In the genomic region with DNA sequence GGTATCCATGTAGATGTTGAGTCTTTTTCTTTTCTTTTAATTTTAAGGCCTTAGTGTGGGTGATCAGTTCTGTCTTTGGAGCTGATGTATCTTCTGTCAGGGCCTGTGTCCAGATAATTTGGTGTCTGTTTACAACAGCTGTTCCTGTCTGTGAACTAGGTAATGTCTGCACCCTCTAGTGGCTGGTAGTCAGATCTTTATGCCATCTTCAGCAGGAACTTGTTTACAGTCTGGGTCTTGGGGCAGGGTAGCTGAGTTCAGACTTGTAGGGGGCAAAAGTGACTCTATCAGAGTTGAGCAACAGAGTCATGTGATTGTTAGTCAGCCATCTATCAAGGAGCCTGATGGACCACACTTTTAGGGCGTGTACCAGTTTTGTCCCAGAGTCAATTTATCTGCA, we compare ENCODE assay signal across 27 mouse cellular contexts. TPM values are rescaled to one million over a fixed set of nuclear protein-coding genes. Genes with fewer than 3 reads are reported as not detected.
DNase-seq lines count a peak whose midpoint lies in the region; ATAC-seq and TF ChIP-seq lines count a peak whose summit lies in the region.
"Not testable (repeated sequence)": the region's sequence is repeated elsewhere in the genome, so short reads cannot be mapped to it uniquely, and the experiment has no call there.
"Had no signal": no experiment of that assay in that cellular context is flagged by ENCODE, and none has a peak within 500 bp of the region (broad histone marks: within the 10 kb centered on the region; RNA-seq: fewer than 3 reads in every experiment).

No protein-coding gene starts in this region.

- TF ChIP-seq EP300 in lung, postnatal 0 days (IDR thresholded peaks at IDR 0.05): not testable (repeated sequence)

- not testable (repeated sequence) for TF ChIP-seq CTCF in kidney, postnatal 0 days (IDR thresholded peaks at IDR 0.05; ENCODE audit: low read depth); lung, postnatal 0 days (IDR thresholded peaks at IDR 0.05)

- H3K9ac ChIP-seq in embryonic facial prominence, embryonic 11.5 days (replicated peaks; ENCODE audit: low read length); intestine, embryonic 15.5 days; kidney, embryonic 14.5 days (ENCODE audit: low read depth, low read length); kidney, postnatal 0 days (ENCODE audit: low read depth, low read length); lung, postnatal 0 days (replicated peaks; ENCODE audit: low read depth); midbrain, embryonic 11.5 days (ENCODE audit: low read length): not testable (repeated sequence)

- not testable (repeated sequence) for H3K4me3 ChIP-seq in embryonic facial prominence, embryonic 11.5 days (ENCODE audit: low read depth, low read length); intestine, embryonic 15.5 days (replicated peaks); kidney, embryonic 14.5 days (ENCODE audit: low read length); kidney, postnatal 0 days (replicated peaks; ENCODE audit: low read depth, low read length); lung, postnatal 0 days (ENCODE audit: low read depth, low read length); midbrain, embryonic 11.5 days (ENCODE audit: low read depth, low read length)

- H3K4me1 ChIP-seq in embryonic facial prominence, embryonic 11.5 days (ENCODE audit: control insufficient read depth, insufficient read depth, low read length); intestine, embryonic 15.5 days (replicated peaks); kidney, embryonic 14.5 days (ENCODE audit: control insufficient read depth, insufficient read depth, low read length); kidney, postnatal 0 days (replicated peaks; ENCODE audit: insufficient read depth, low read length); lung, postnatal 0 days (ENCODE audit: insufficient read depth, low read depth, low read length); midbrain, embryonic 11.5 days (ENCODE audit: control insufficient read depth, insufficient read depth, low read length): not testable (repeated sequence)

- H3K27ac ChIP-seq in embryonic facial prominence, embryonic 11.5 days (replicated peaks; ENCODE audit: low read depth, low read length); intestine, embryonic 15.5 days; kidney, embryonic 14.5 days (ENCODE audit: low read depth, low read length); kidney, postnatal 0 days; lung, postnatal 0 days (ENCODE audit: low read length); midbrain, embryonic 11.5 days (ENCODE audit: low read depth, low read length): not testable (repeated sequence)

- not testable (repeated sequence) for DNase-seq in embryonic facial prominence, embryonic 11.5 days (ENCODE audit: low spot score); kidney, postnatal 0 days (ENCODE audit: low spot score); lung, postnatal 0 days (ENCODE audit: low spot score); midbrain, embryonic 11.5 days (ENCODE audit: low spot score, missing footprints)

- not testable (repeated sequence) for H3K9me3 ChIP-seq in embryonic facial prominence, embryonic 11.5 days (replicated peaks; ENCODE audit: control insufficient read depth, low read length); intestine, embryonic 15.5 days; kidney, embryonic 14.5 days (ENCODE audit: control insufficient read depth, low read length); kidney, postnatal 0 days (replicated peaks; ENCODE audit: low read length); lung, postnatal 0 days (ENCODE audit: low read length); midbrain, embryonic 11.5 days (ENCODE audit: control insufficient read depth, low read length)

- not testable (repeated sequence) for H3K36me3 ChIP-seq in embryonic facial prominence, embryonic 11.5 days (replicated peaks; ENCODE audit: control insufficient read depth, insufficient read depth, low read depth, low read length); intestine, embryonic 15.5 days; kidney, embryonic 14.5 days (ENCODE audit: control insufficient read depth, insufficient read depth, low read length); kidney, postnatal 0 days (ENCODE audit: insufficient read depth, low read length); lung, postnatal 0 days (ENCODE audit: insufficient read depth, low read length); midbrain, embryonic 11.5 days (ENCODE audit: control insufficient read depth, insufficient read depth, low read length)

- not testable (repeated sequence) for H3K27me3 ChIP-seq in embryonic facial prominence, embryonic 11.5 days (ENCODE audit: control insufficient read depth, insufficient read depth, low read length); intestine, embryonic 15.5 days (replicated peaks); kidney, embryonic 14.5 days (ENCODE audit: control insufficient read depth, insufficient read depth, low read length); kidney, postnatal 0 days (ENCODE audit: insufficient read depth, low read length); lung, postnatal 0 days (replicated peaks; ENCODE audit: insufficient read depth, low read length); midbrain, embryonic 11.5 days (ENCODE audit: control insufficient read depth, insufficient read depth, low read length)

- 0 out of 2 replicates have a peak, but pooled peaks have one; percentile 23 for ATAC-seq in embryonic facial prominence, embryonic 11.5 days (replicated peaks; ENCODE audit: insufficient number of reproducible peaks, low FRiP score, low TSS enrichment, low read depth)
- ATAC-seq in granulocyte monocyte progenitor cell, adult 5-6 weeks (replicated peaks; ENCODE audit: poor library complexity, severe bottlenecking): peak; percentile 42
- ATAC-seq in intestine, embryonic 15.5 days: peak; percentile 51
- peak; percentile 73 for ATAC-seq in kidney, embryonic 14.5 days (ENCODE audit: low FRiP score, low TSS enrichment)
- ATAC-seq in kidney, postnatal 0 days (replicated peaks; ENCODE audit: low FRiP score, low read depth): peak; percentile 65
- ATAC-seq in lung, postnatal 0 days: peak; percentile 35
- 0 out of 2 replicates have a peak, but pooled peaks have one; percentile 38 for ATAC-seq in midbrain, embryonic 11.5 days (ENCODE audit: low FRiP score)

- not testable (repeated sequence) for H3K4me2 ChIP-seq in embryonic facial prominence, embryonic 11.5 days (ENCODE audit: low read depth, low read length); intestine, embryonic 15.5 days (replicated peaks); kidney, embryonic 14.5 days (replicated peaks; ENCODE audit: low read depth, low read length); kidney, postnatal 0 days (ENCODE audit: low read length); lung, postnatal 0 days (replicated peaks; ENCODE audit: low read depth, low read length); midbrain, embryonic 11.5 days

- WGBS in embryonic facial prominence, embryonic 11.5 days: no CpG with 5 or more reads among the region's 1 CpGs
- WGBS in intestine, embryonic 15.5 days: no CpG with 5 or more reads among the region's 1 CpGs
- no CpG with 5 or more reads among the region's 1 CpGs for WGBS in kidney, embryonic 14.5 days
- no CpG with 5 or more reads among the region's 1 CpGs for WGBS in kidney, postnatal 0 days
- no CpG with 5 or more reads among the region's 1 CpGs for WGBS in lung, postnatal 0 days
- WGBS in midbrain, embryonic 11.5 days: no CpG with 5 or more reads among the region's 1 CpGs

RNA-seq across cellular contexts. Expression of a gene that starts 23.8 kb away (rescaled TPM):
- not detected in 2 replicates for polyA plus RNA-seq in embryonic facial prominence, embryonic 11.5 days (2014; fragmentation: Nextera tagmentation; extraction: Ambion mirVana)
- not detected in 2 replicates for total RNA-seq in granulocyte monocyte progenitor cell, adult 5-6 weeks (2014; fragmentation: Nextera tagmentation)
- total RNA-seq in granulocyte monocyte progenitor cell, adult 5-6 weeks (2017): not detected in 2 replicates
- polyA plus RNA-seq in intestine, embryonic 15.5 days (2015; fragmentation: Nextera tagmentation; extraction: Ambion mirVana): 0.03 and 0.04 TPM in 2 replicates
- polyA plus RNA-seq in kidney, embryonic 14.5 days (2014; fragmentation: Nextera tagmentation; extraction: Ambion mirVana): not detected in 2 replicates
- polyA plus RNA-seq in kidney, postnatal 0 days (2015; fragmentation: Nextera tagmentation; extraction: Ambion mirVana): not detected in 2 replicates
- not detected in 2 replicates for polyA plus RNA-seq in lung, postnatal 0 days (2015; fragmentation: Nextera tagmentation; extraction: Ambion mirVana)
- not detected in 2 replicates for polyA plus RNA-seq in midbrain, embryonic 11.5 days (2014; fragmentation: Nextera tagmentation; extraction: Ambion mirVana)
- total RNA-seq: hindbrain, postnatal 0 days had no signal
- polyA plus RNA-seq: brain, embryonic 14.5 days; C2C12; embryonic facial prominence, embryonic 12.5 days; erythroblast, embryonic 14.5 days; forebrain, embryonic 12.5 days; forebrain, embryonic 15.5 days; heart, embryonic 11.5 days; hindbrain, embryonic 11.5 days; hindbrain, embryonic 14.5 days; hindbrain, postnatal 0 days had no signal

RNA-seq across cellular contexts. Expression of a gene that starts 48.4 kb away (rescaled TPM):
- polyA plus RNA-seq in embryonic facial prominence, embryonic 11.5 days (2014; fragmentation: Nextera tagmentation; extraction: Ambion mirVana): not detected in 2 replicates
- total RNA-seq in granulocyte monocyte progenitor cell, adult 5-6 weeks (2014; fragmentation: Nextera tagmentation): not detected in 2 replicates
- not detected in 2 replicates for total RNA-seq in granulocyte monocyte progenitor cell, adult 5-6 weeks (2017)
- polyA plus RNA-seq in intestine, embryonic 15.5 days (2015; fragmentation: Nextera tagmentation; extraction: Ambion mirVana): 0.16 TPM in 1 of 2 replicates, not detected in the other
- not detected in 2 replicates for polyA plus RNA-seq in kidney, embryonic 14.5 days (2014; fragmentation: Nextera tagmentation; extraction: Ambion mirVana)
- not detected in 2 replicates for polyA plus RNA-seq in kidney, postnatal 0 days (2015; fragmentation: Nextera tagmentation; extraction: Ambion mirVana)
- 0.08 TPM in 1 of 2 replicates, not detected in the other for polyA plus RNA-seq in lung, postnatal 0 days (2015; fragmentation: Nextera tagmentation; extraction: Ambion mirVana)
- polyA plus RNA-seq in midbrain, embryonic 11.5 days (2014; fragmentation: Nextera tagmentation; extraction: Ambion mirVana): not detected in 2 replicates
- total RNA-seq: gastrocnemius, adult 18-20 months; hindbrain, postnatal 0 days had no signal
- polyA plus RNA-seq: C2C12; CD4-positive, CD25-positive, alpha-beta regulatory T cell, adult 4 months; embryonic facial prominence, embryonic 12.5 days; erythroblast, embryonic 14.5 days; forebrain, embryonic 15.5 days; heart, embryonic 11.5 days; heart, embryonic 15.5 days; hindbrain, embryonic 11.5 days; inflammation-experienced regulatory T-cells, adult 6 months had no signal

RNA-seq across cellular contexts. Expression of a gene that starts 53.8 kb away (rescaled TPM):
- not detected in 2 replicates for polyA plus RNA-seq in embryonic facial prominence, embryonic 11.5 days (2014; fragmentation: Nextera tagmentation; extraction: Ambion mirVana)
- not detected in 2 replicates for total RNA-seq in granulocyte monocyte progenitor cell, adult 5-6 weeks (2014; fragmentation: Nextera tagmentation)
- total RNA-seq in granulocyte monocyte progenitor cell, adult 5-6 weeks (2017): not detected in 2 replicates
- polyA plus RNA-seq in intestine, embryonic 15.5 days (2015; fragmentation: Nextera tagmentation; extraction: Ambion mirVana): not detected in 2 replicates
- not detected in 2 replicates for polyA plus RNA-seq in kidney, embryonic 14.5 days (2014; fragmentation: Nextera tagmentation; extraction: Ambion mirVana)
- not detected in 2 replicates for polyA plus RNA-seq in kidney, postnatal 0 days (2015; fragmentation: Nextera tagmentation; extraction: Ambion mirVana)
- polyA plus RNA-seq in lung, postnatal 0 days (2015; fragmentation: Nextera tagmentation; extraction: Ambion mirVana): not detected in 2 replicates
- not detected in 2 replicates for polyA plus RNA-seq in midbrain, embryonic 11.5 days (2014; fragmentation: Nextera tagmentation; extraction: Ambion mirVana)
- total RNA-seq: adrenal gland, adult 8-10 months; adrenal gland, postnatal 25 days; gastrocnemius, adult 18-20 months; gastrocnemius, postnatal 10 days; gastrocnemius, postnatal 36 days; heart, postnatal 14 days; heart, postnatal 4 days had no signal
- polyA plus RNA-seq: brain, embryonic 14.5 days; C2C12; CD4-positive, CD25-positive, alpha-beta regulatory T cell, adult 4 months; embryonic facial prominence, embryonic 12.5 days; erythroblast, embryonic 14.5 days; forebrain, embryonic 12.5 days; forebrain, embryonic 15.5 days; heart, embryonic 11.5 days; heart, embryonic 15.5 days; hindbrain, embryonic 11.5 days had no signal

Comparison
In these comparisons a context has a peak if more than half of its experiments do, and no peak if none do; other contexts are left out.
1. ATAC-seq: peak in every context shown above with its lines; median percentile 73 in kidney, embryonic 14.5 days; 65 in kidney, postnatal 0 days; 51 in intestine, embryonic 15.5 days; 42 in granulocyte monocyte progenitor cell, adult 5-6 weeks; 38 in midbrain, embryonic 11.5 days; 35 in lung, postnatal 0 days; 23 in embryonic facial prominence, embryonic 11.5 days.